Mouse (Mus musculus) kidney, adult 11 months (tissue): ENCODE measurements around the gene Stk25.
A peak's percentile ranks its signal among the peaks of the same experiment; 100 is the strongest.

ENCODE experiments used
- DNase-seq: peaks from one replicate; pipeline ENCODE4 v3.0.0; 2022

The Stk25 gene

GRCm38 (mm10) chr1:93668791-93669548 is 10.5 kb upstream of the Stk25 start:
- peak; percentile 83 for DNase-seq

- peak; percentile 21 for DNase-seq
Measured at GRCm38 (mm10) chr1:93667760-93668400, 9.4 kb upstream of the Stk25 start.

- no peak for DNase-seq
Measured at GRCm38 (mm10) chr1:93657025-93657360, 1.5 kb downstream of the Stk25 start.

GRCm38 (mm10) chr1:93656325-93657024 is 2.0 kb downstream of the Stk25 start:
- no peak for DNase-seq

- no peak for DNase-seq
Measured at GRCm38 (mm10) chr1:93654798-93655197, 3.7 kb downstream of the Stk25 start.

- no peak for DNase-seq
Measured at GRCm38 (mm10) chr1:93654275-93654674, 4.2 kb downstream of the Stk25 start.

GRCm38 (mm10) chr1:93649604-93650172 is 8.8 kb downstream of the Stk25 start:
- no peak for DNase-seq

- no peak for DNase-seq
Measured at GRCm38 (mm10) chr1:93642692-93643091, 15.8 kb downstream of the Stk25 start.

- no peak for DNase-seq
Measured at GRCm38 (mm10) chr1:93641978-93642377, 16.5 kb downstream of the Stk25 start.

GRCm38 (mm10) chr1:93636211-93636897 is 22.1 kb downstream of the Stk25 start:
- DNase-seq = no peak

- peak; percentile 100 for DNase-seq
Measured at GRCm38 (mm10) chr1:93635580-93636192, 22.8 kb downstream of the Stk25 start.

GRCm38 (mm10) chr1:93635091-93635579 is 23.3 kb downstream of the Stk25 start:
- DNase-seq = no peak

- peak; percentile 51 for DNase-seq
Measured at GRCm38 (mm10) chr1:93634481-93634891, 24.0 kb downstream of the Stk25 start.

GRCm38 (mm10) chr1:93632723-93633122 is 25.7 kb downstream of the Stk25 start:
- DNase-seq = no peak

- no peak for DNase-seq
Measured at GRCm38 (mm10) chr1:93630796-93631195, 27.7 kb downstream of the Stk25 start.

- DNase-seq = no peak
Measured at GRCm38 (mm10) chr1:93624502-93624901, 34.0 kb downstream of the Stk25 start.

GRCm38 (mm10) chr1:93618948-93619347 is 39.5 kb downstream of the Stk25 start:
- no peak for DNase-seq

GRCm38 (mm10) chr1:93618059-93618748 is 40.3 kb downstream of the Stk25 start:
- peak; percentile 56 for DNase-seq

GRCm38 (mm10) chr1:93609762-93610161 is 48.7 kb downstream of the Stk25 start:
- no peak for DNase-seq

GRCm38 (mm10) chr1:93608696-93609245 is 49.7 kb downstream of the Stk25 start:
- no peak for DNase-seq
